Mouse (Mus musculus): Measurements from ENCODE around the gene Bpifb2.

DNA sequence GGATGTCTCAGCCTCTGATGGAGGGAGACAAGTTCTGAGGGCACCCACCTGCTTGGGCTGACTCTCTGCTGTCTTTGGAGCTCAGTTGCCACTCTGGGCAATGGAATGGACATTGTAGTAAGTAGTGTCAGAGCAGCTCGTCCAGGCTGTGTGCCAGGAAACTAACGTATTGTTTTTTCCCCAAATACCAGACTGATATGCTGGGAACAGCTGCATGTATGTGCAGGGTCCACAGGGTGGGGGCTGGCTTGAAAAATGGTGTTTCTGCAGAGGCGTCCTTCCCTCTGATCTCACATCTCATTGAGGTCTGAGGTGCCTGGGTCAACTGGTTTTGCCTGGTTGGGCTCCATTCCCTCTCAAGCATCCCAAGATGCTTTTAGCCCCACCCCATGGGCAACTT is 14.1 kb upstream of the Bpifb2 start:
- TF ChIP-seq POLR2A (IDR thresholded peaks at IDR 0.05; ENCODE audit: borderline replicate concordance, low read depth, low read length), result no peak
- no peak for TF ChIP-seq CTCF (IDR thresholded peaks at IDR 0.05; ENCODE audit: low read depth, low read length)
